Mouse (Mus musculus) skeletal muscle tissue, adult 2 months (tissue): ENCODE measurements around the gene Prkce.

Experiments
- DNase-seq: peaks from one replicate; pipeline ENCODE4 v3.0.0-alpha.2; 2012; ENCODE audit warnings: low read depth, low spot score

Prkce gene

DNA sequence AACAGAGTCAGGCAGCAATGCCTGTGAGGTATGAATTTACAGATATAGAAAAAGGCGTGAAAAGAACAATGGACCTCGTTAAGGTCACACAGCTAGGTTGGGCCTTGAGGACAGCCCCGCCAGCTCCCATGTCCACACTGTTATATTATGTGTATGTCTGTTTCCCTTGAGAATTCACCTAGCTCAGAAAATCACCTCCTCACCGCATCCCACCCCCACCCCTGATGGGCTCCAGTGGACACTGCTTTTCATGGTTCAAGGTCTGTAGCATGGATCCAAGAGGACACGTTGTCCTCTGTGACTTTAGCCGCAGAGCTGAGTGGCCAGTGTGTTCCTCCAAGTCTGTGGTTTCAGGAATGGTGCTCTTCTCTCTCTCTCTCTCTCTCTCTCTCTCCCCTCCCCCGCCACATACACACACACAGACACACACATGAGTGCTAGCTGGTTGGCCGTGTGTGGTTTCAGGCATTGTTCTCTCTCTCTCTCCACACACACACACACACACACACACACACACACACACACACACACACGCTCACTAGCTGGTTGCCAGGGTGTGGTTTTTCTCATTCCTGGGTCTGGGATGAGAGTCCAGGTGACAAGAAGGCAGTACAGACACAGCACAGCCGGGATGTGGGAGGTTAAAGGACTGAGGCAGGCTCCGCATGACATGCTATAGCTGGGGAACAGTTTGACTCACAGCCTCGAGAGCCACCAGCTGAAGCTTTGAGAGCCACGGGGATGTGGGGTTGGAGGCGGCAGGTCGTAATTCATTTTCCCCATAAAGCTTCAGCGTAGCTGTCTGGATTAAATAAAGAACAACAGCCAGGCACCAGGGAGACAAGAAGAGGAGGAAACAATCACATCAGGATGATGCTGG lies 162.7 kb downstream of the Prkce start:
- no peak for DNase-seq

DNA sequence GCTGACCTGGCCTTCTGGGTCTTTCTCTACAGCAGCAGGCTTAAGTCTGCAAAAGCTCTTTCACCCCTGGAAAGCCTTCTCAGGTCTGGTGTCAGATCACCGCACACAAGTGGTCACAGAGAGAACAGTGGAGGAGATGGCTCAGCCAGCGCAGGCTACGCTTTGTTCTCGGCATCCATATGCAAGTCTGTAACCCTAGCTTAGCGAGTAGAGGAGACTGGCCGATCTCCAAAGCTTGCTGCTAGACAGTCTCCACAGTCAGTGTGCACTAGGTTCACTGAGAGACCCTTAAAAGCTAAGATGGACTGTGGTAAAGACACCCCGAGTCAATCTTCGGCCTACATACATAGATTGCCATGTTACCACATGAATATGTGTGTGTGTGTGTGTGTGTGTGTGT lies 164.2 kb downstream of the Prkce start:
- no peak for DNase-seq

DNA sequence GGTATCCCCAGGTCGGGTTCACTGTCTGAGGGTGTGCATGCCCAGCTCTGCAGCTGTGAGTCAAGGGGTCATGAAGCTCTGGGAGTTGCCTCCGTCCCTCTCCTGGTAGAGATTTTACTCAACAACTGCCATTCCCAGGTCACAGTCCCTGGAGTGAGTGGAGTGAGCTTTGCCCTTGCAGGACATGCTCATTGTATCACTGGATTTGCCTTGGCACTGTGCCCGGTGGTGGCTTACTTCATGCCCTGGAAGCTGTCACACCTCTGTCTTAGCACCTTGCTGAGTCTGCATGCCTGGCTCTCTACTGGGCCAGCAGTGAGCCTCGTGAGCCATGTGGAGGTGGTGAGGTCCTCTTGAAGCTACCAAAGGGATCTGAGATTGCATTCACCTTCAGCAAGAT lies 167.4 kb downstream of the Prkce start:
- DNase-seq: no peak

DNA sequence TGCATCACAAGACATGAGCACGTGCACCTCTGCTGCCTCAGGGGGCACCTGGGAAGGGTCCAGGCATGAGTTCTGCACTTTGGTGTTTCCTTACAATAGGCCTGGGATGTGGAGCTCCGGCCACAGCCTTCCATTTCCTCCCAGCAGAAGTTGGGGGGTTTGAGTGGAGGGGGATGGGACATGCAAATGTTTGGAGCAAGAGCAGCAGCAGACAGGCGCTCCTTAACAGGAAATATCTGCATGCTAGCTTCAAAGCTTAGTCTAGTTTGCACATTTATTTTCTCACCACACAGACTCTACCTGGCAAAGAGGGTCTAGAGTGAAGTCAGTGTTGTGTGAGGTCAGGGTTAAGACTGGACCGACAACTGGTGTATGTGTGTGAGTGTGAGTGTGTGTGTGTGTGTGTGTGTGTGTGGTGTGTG lies 169.1 kb downstream of the Prkce start:
- no peak for DNase-seq

DNA sequence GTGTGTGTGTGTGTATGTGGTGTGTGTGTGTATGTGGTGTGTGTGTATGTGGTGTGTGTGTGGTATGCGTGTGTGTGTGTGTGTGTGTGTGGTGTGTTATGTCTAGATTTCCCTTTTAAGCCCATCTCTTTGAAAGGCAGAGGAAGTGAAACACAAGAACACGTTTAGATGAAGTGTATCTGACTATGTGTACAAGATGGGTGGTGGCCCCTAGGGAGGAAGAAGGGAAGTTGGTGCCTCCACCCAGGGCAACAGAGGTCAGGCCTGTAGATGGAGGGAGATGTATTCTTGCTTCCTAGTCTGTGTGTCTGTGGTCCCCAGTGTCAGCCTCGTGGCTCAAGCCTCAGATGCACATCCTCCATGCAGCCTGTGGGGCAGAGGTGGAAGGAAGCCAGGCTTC lies 169.5 kb downstream of the Prkce start:
- DNase-seq: peak; percentile 52

DNA sequence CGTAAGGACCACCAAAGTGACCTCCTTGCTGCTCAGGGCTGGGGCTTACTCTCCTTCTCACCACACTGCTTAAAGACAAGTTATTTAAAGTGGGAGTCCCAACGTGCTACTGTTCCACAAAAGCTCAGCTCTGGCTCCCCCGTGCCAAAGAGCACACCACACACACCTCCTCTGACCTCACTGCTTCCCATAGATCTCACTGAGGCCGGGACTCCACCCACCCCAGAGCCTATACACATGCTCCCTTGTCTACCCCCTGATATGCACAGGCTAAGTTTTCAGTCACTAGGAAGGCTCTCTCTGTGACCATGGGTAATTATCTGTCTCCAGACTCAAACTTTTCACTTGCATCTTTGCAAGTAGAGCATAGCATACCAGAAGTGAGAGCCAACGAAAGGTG lies 170.7 kb downstream of the Prkce start:
- no peak for DNase-seq

DNA sequence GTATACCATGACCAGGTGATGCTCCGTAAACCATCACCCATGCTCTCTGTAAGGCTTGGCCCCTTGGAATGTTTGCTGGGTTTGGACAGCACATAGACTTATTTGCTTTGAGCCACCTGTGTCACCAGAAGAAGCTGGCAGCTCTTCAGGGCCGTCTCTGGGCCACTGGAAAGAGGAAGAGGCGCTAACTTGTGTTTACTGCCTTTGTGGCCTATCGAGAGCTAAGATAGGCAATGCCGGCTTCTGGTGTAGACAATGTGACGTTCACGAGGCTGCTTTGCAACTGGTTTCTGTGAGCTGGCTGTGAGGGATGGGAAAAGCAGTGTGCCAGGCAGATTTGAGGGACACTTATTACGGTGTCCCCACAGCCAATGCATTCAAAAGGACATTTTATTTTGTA lies 176.4 kb downstream of the Prkce start:
- DNase-seq: no peak

DNA sequence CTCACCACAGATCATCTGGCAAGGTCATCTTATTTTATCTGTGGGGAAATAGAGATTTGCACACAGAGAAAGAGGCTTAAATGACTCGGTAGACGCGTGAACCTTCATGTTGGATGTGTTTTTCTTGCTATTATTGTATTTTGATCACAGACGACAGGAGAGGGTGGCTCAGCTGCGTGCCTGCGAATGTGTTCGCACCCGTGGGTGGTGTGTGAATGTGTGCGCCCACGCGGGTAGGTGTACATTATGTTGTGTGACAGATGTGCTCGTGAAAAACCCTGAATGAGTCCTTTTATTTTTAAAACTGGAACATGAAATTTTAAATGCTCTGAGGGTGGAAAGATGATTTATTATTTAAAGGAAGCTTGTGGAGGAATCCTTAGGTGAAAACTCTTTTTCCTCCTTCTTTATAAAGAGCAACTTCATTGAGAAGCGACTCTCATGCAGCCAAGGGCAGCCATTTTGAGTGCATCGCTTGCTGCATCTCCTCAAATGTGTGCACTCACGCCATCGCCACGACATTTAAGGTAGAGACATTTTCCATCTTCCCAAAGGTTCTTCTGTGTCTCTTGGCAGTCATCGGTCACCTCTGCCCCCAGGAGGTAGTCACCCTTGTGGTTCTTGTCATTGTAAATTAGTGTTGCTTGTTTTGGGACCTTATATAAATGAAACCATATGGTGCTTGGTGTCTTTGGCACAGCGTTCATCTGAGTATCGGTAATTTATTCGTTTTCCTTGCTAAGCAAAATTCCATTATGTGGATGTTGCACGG lies 177.8 kb downstream of the Prkce start:
- DNase-seq: no peak

DNA sequence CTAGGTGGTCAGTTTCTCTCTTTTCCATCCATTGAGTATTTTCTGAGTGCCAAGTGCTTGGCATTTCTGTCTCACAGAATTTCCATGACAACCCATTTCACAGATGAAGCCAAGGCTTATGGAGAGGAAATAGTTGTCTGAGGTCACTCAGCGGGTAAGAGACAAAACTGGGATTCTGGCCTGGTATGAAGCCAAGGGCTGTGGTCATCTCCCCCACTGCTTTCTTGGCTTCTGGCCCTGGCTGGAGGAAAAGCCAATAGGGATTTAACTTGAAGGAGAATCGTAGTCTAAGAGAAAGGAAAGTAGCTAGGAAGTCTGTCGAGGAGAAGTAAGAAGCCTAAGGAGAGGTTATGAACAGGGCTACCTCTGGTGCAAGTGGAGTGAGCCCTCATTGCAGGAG lies 182.7 kb downstream of the Prkce start:
- peak; percentile 62 for DNase-seq

DNA sequence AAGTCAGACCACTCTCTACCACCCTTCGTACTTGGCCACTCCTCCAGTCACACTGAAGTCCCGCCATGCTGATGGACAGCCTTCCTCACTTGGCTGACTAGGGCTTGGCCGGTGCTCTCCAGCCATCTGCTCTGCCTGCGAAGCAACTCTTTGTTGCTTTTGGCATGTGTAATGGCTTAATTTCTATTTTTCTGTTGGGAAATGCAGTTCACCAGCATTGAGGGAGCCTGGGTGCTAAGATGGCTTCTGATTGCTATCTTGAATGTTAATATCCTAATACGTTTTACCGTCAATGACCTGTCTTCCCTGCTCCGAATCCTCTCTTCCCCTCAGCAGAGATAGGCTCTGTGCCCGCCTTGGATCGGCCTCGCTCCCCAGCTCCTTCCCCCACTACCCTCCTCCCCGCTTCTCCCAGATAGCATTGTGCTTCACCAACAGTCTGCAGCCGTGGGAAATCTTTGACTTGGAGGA lies 183.2 kb downstream of the Prkce start:
- no peak for DNase-seq

DNA sequence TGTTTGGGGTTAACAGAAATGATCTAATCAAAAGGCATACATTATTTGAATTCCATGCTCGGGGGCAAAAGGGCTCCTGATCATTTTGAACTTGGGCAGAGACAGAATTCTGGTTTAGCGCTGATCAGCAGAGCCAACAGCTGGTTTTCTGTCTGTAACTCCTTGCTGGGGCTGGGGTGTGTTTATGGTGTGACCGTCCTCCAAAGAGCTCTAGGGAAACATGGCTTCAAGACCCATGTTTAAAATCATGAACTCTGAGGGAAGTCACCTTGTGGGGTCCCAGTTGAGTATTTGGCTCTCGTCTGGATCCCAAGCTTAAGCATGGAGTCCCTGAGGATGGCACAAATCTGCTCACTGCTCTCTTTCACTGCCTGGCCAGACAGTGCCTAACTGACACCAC lies 183.7 kb downstream of the Prkce start:
- no peak for DNase-seq

DNA sequence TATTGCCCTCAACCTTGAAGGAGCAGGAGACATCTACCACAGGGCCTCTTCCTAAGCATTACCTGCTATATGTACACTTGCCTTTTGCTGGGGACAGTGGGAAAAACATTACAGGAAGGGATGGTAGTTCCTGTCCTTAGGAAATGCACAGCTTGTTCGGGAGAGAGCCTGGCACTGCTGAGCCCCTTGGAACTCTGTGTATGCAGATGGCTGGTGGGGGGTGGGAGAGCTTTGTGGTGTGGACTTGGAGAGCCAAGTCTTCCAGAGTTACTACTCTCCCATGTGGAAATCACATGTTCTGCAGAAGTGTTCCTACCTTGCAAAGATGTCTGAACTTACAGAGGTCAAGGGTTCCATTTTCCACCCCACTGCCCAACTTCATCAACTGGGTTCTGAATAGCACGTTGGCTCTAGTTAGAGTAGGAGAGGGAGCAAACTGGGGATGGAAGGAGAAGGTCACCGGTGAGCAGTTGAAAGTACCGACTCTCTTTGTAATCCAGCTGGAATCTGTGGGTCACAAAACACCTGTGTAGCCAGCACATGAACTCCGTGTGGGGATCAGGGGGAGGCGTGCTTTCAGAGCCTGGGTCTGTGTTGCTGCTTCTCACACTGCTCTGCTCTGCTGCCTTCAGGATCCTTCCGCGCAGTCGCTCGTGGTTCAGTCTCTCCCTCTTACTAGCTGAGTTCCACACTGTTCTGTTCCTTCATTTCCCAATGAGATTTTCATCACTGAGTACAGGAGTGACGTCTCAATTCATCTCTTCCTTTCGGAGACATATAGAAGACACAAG lies 184.9 kb downstream of the Prkce start:
- no peak for DNase-seq

DNA sequence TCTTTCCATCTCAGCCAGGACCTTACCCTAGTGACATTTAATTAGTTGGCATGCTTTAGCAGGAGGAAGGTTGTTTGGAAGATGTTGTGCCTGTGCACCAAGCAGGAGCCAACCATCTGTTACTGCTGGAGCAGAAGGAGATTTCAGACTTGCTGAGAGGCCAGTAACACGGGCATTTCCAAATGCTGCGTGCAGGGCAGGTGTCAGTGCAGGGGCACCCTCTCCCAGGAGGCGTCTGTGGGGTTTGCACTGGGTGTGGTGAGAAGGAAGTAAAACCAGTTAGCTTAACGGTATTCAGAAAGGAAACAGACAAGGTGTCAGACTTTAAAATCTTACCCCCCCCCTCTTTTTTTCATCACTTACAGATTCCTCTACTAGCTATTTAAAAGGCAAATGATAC lies 186.1 kb downstream of the Prkce start:
- peak; percentile 32 for DNase-seq

DNA sequence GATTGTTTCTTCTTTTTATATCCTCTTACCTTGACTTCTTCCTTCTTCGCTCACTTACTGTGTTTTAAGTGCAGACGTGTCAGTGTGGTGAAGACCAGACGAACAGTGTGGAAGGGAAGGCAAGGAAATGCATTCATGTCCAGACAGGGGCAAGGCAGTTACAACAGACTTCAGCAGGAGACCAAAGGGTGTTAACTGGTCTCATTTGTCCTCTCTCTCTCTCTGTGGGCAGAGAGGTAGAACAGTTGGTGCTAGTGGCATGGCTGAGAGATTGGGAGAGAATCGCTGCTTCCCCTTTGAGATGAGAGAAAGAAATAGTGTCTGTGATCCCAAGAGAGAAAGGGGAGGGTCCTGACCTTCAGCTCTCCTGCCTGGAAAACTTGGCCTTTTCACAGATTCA lies 186.5 kb downstream of the Prkce start:
- DNase-seq: no peak

DNA sequence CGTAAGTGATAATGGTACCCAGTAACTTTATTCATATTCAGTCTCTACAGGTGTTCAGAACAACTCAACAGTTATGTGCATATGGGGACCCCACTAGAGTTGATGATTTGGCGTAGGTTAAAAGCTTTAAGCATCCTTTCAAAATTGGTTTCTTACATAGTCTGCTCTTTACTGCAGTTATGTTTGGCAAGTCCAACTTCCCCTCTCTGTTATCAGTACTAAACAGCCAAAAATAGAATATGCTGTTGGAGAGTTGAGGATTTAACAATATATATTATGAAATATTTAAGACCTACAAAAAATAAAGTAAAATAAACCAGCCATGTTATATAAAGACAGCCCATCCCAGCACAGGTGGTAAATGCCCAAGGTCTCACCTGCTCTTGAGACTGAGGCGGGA lies 187.3 kb downstream of the Prkce start:
- no peak for DNase-seq

DNA sequence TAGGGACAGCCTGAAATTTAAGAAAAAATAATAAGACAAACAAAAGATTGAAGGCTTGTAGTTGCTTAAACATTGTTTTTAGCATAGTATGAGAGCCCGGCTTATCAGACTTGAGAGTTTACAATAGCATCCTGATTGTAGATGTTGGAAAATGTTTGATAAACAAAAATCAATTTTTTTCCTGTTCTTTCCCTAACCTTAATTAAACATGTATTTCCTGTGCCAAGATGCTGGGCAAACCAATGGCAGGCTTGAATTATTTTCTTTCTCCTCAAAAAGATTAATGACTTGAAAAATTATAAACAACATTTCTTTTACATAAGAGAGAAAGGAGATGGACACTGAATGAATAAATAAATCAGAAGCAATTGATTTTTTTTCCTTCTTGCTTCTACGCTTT lies 187.7 kb downstream of the Prkce start:
- no peak for DNase-seq

DNA sequence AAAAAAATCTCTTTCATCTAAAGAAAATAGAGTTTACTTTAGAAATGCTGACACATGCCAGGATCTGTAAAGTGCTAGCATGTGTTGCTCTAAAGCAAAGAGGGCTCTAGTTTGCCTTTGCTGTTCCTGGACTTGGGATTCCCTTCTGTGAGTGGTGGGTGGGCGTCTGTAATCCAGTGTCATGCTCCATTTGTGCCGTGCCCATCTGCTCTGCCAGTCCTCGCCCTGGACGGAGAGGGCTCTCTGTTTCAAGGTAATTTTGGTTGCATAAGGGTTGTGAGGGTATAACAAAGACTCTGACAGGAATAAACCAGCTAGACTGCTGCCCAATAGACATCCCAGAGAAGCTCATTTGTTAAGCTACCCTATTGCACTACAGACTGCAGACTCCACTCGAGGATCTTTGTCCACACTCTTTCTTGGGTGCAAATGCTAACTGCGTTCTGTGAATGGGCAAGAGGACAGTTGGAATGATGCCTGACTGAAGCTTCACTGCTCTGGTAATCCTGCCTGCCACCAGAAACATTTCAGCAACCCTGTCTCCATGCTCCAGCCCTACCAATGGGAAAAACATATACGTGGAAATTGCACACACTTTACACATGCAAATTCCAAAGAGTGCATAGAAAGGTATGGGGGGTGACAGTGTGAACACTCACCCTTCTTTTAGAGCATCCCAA lies 188.3 kb downstream of the Prkce start:
- DNase-seq: no peak

DNA sequence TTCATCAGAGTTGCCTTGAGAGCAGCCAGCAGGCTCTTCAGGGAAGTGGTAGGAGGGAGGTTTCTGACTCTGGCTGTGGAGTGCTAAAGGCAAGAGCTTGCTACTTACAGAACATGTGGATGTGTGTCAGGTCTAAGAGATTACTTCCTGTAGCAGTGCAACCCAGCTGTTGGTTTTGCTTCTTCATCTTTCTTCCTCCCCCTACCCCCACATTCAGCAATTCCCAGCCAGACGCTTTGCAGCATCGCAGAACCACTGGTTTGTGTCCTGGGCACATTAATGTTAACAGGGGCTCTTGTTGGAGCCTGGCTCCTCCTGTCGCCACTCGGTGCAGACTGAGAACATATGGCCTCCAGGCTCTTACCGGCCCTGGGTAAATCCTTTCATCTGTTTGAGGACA lies 190.8 kb downstream of the Prkce start:
- no peak for DNase-seq

DNA sequence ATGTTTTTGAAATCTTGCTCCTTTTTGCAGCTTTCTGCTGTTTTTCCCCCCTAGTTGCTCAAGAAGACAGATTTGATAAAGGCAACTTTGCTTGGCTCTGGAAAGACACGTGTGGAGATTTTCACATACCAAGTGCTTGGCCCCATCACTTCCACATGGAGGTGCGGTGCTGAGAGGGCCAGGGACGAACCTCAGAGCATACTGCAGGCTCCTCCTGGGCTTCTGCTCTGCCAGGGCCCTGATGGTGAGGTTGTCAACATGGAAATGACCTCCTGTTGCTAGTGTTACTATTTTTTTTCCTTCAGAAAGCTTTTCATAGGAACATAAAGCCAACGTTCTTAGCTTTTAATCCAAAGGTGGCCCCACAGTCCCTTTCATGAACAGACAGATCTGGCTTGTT lies 191.3 kb downstream of the Prkce start:
- no peak for DNase-seq

DNA sequence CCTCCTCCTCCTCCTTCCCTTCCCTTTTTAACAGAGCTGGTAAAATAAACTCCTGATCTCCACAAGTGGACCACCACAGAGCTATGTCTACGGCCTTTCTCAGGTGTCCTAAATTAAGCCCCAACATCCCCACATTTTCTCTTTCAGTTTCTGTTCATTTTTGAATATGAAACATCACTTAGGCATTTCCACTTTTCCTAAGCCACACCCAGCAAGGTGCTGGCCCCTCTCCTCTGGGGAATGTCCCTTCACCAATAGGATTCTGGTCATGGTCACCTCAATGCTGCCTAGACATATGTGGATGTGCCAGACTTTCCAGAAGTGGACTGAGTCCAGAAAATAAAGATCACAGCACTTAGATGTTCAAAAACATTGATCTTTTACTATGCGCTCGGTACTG lies 193.3 kb downstream of the Prkce start:
- no peak for DNase-seq

DNA sequence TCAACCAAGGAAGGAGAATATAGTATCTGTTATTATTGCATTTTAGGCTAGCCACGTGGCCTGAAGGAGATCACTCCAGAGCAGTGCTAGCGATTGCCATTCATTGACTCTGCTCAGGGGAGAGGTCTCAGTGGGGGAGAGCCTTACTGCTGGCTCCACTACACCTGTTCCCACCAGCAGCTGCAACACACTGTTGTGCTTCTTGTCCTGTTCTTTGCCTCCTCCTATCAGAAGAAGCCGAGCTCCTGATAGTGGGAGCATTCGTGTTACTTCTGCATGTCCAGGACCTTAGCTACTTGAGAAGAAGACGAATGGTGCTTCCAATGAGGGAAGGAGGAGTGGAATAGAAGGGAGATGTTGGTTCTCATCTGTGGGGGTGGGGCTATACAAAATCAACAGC lies 195.8 kb downstream of the Prkce start:
- no peak for DNase-seq
